Mouse (Mus musculus): Measurements from ENCODE around the gene Lrrc57. TPM values are rescaled to one million over a fixed set of nuclear protein-coding genes. Genes with fewer than 3 reads are reported as not detected.

Gene Lrrc57
- polyA plus RNA-seq, 2 experiments: 18.4 to 19.4 TPM

- Histone ChIP-seq H3K27me3 (ENCODE audit: control insufficient read depth, insufficient read depth, low read length) (no peaks in the 10 kb centered on the region), H3K27ac (replicated peaks; ENCODE audit: low read depth, low read length) (no peak overlapping the region), H3K36me3 (ENCODE audit: control insufficient read depth, insufficient read depth, low read length) (peaks cover 73% of the 10 kb centered on the region), H3K4me2 (replicated peaks; ENCODE audit: low read depth, low read length, severe bottlenecking) (no peak overlapping the region), H3K9ac (ENCODE audit: low read depth, low read length, severe bottlenecking) (no peak overlapping the region), H3K4me1 (ENCODE audit: control insufficient read depth, insufficient read depth, low read length) (no peaks in the 10 kb centered on the region), H3K4me3 (replicated peaks; ENCODE audit: low read length) (no peak overlapping the region), H3K9me3 (ENCODE audit: control insufficient read depth, low read length) (no peaks in the 10 kb centered on the region)
- no peak for DNase-seq (ENCODE audit: low spot score)
- 93% methylated on average over 4 of the region's 4 CpGs for WGBS
- TF ChIP-seq POLR2A (IDR thresholded peaks at IDR 0.05; ENCODE audit: borderline replicate concordance, extremely low read depth, insufficient read depth, insufficient read length): no peak
- no peak for ATAC-seq (ENCODE audit: low FRiP score, low read depth)
These were observed 9.8 kb downstream of the Lrrc57 start for GRCm38 (mm10) chr2:120599506-120599905.

GRCm38 (mm10) chr2:120597734-120598133, 11.6 kb downstream of the Lrrc57 start:
- no peak overlapping the region for H3K27ac ChIP-seq (replicated peaks; ENCODE audit: low read depth, low read length)
- no peak overlapping the region for H3K4me2 ChIP-seq (replicated peaks; ENCODE audit: low read depth, low read length, severe bottlenecking)
- no peak overlapping the region for H3K4me3 ChIP-seq (replicated peaks; ENCODE audit: low read length)
- no peaks in the 10 kb centered on the region for H3K4me1 ChIP-seq (ENCODE audit: control insufficient read depth, insufficient read depth, low read length)
- peaks cover 78% of the 10 kb centered on the region for H3K36me3 ChIP-seq (ENCODE audit: control insufficient read depth, insufficient read depth, low read length)
- TF ChIP-seq POLR2A (IDR thresholded peaks at IDR 0.05; ENCODE audit: borderline replicate concordance, extremely low read depth, insufficient read depth, insufficient read length): no peak
- H3K9me3 ChIP-seq (ENCODE audit: control insufficient read depth, low read length): no peaks in the 10 kb centered on the region
- no peaks in the 10 kb centered on the region for H3K27me3 ChIP-seq (ENCODE audit: control insufficient read depth, insufficient read depth, low read length)
- H3K9ac ChIP-seq (ENCODE audit: low read depth, low read length, severe bottlenecking): no peak overlapping the region
- 90% methylated on average over 2 of the region's 2 CpGs for WGBS
- DNase-seq (ENCODE audit: low spot score): no peak
- ATAC-seq (ENCODE audit: low FRiP score, low read depth): no peak

GRCm38 (mm10) chr2:120592227-120592626, 17.1 kb downstream of the Lrrc57 start:
- Histone ChIP-seq H3K4me1 (ENCODE audit: control insufficient read depth, insufficient read depth, low read length) (no peaks in the 10 kb centered on the region), H3K9me3 (ENCODE audit: control insufficient read depth, low read length) (no peaks in the 10 kb centered on the region), H3K36me3 (ENCODE audit: control insufficient read depth, insufficient read depth, low read length) (peaks cover 72% of the 10 kb centered on the region), H3K27me3 (ENCODE audit: control insufficient read depth, insufficient read depth, low read length) (no peaks in the 10 kb centered on the region), H3K4me3 (replicated peaks; ENCODE audit: low read length) (no peak overlapping the region), H3K27ac (replicated peaks; ENCODE audit: low read depth, low read length) (no peak overlapping the region), H3K4me2 (replicated peaks; ENCODE audit: low read depth, low read length, severe bottlenecking) (no peak overlapping the region), H3K9ac (ENCODE audit: low read depth, low read length, severe bottlenecking) (no peak overlapping the region)
- TF ChIP-seq POLR2A (IDR thresholded peaks at IDR 0.05; ENCODE audit: borderline replicate concordance, extremely low read depth, insufficient read depth, insufficient read length): no peak
- DNase-seq (ENCODE audit: low spot score): no peak
- 95% methylated on average over 1 of the region's 1 CpGs for WGBS
- no peak for ATAC-seq (ENCODE audit: low FRiP score, low read depth)

GRCm38 (mm10) chr2:120589759-120590158, 19.6 kb downstream of the Lrrc57 start:
- H3K4me2 ChIP-seq (replicated peaks; ENCODE audit: low read depth, low read length, severe bottlenecking): no peak overlapping the region
- peaks cover 67% of the 10 kb centered on the region for H3K36me3 ChIP-seq (ENCODE audit: control insufficient read depth, insufficient read depth, low read length)
- H3K4me3 ChIP-seq (replicated peaks; ENCODE audit: low read length): no peak overlapping the region

GRCm38 (mm10) chr2:120578286-120578685, 31.0 kb downstream of the Lrrc57 start:
- H3K9ac ChIP-seq (ENCODE audit: low read depth, low read length, severe bottlenecking): no peak overlapping the region
- H3K4me2 ChIP-seq (replicated peaks; ENCODE audit: low read depth, low read length, severe bottlenecking): no peak overlapping the region
- H3K27me3 ChIP-seq (ENCODE audit: control insufficient read depth, insufficient read depth, low read length): no peaks in the 10 kb centered on the region
- no peak for TF ChIP-seq POLR2A (IDR thresholded peaks at IDR 0.05; ENCODE audit: borderline replicate concordance, extremely low read depth, insufficient read depth, insufficient read length)
- H3K36me3 ChIP-seq (ENCODE audit: control insufficient read depth, insufficient read depth, low read length): 0 out of 2 replicates have a peak, but pooled peaks cover 6% of the 10 kb centered on the region
- peaks cover 17% of the 10 kb centered on the region for H3K4me1 ChIP-seq (ENCODE audit: control insufficient read depth, insufficient read depth, low read length)
- WGBS: 84% methylated on average over 5 of the region's 5 CpGs
- no peak overlapping the region for H3K4me3 ChIP-seq (replicated peaks; ENCODE audit: low read length)
- ATAC-seq (ENCODE audit: low FRiP score, low read depth) (no peak), DNase-seq (ENCODE audit: low spot score) (no peak)
- no peak overlapping the region for H3K27ac ChIP-seq (replicated peaks; ENCODE audit: low read depth, low read length)
- no peaks in the 10 kb centered on the region for H3K9me3 ChIP-seq (ENCODE audit: control insufficient read depth, low read length)

More at GRCm38 (mm10) chr2:120589759-120590158, 19.6 kb downstream of the Lrrc57 start:
- H3K4me1 ChIP-seq (ENCODE audit: control insufficient read depth, insufficient read depth, low read length): no peaks in the 10 kb centered on the region
- no peak for DNase-seq (ENCODE audit: low spot score)
- TF ChIP-seq POLR2A (IDR thresholded peaks at IDR 0.05; ENCODE audit: borderline replicate concordance, extremely low read depth, insufficient read depth, insufficient read length): no peak
- no peak for ATAC-seq (ENCODE audit: low FRiP score, low read depth)
- H3K27me3 ChIP-seq (ENCODE audit: control insufficient read depth, insufficient read depth, low read length): no peaks in the 10 kb centered on the region
- no peak overlapping the region for H3K9ac ChIP-seq (ENCODE audit: low read depth, low read length, severe bottlenecking)
- no peak overlapping the region for H3K27ac ChIP-seq (replicated peaks; ENCODE audit: low read depth, low read length)
- 85% methylated on average over 5 of the region's 5 CpGs for WGBS
- H3K9me3 ChIP-seq (ENCODE audit: control insufficient read depth, low read length): no peaks in the 10 kb centered on the region

- no peak for TF ChIP-seq POLR2A (IDR thresholded peaks at IDR 0.05; ENCODE audit: borderline replicate concordance, extremely low read depth, insufficient read depth, insufficient read length)
- Histone ChIP-seq H3K27ac (replicated peaks; ENCODE audit: low read depth, low read length) (no peak overlapping the region), H3K4me3 (replicated peaks; ENCODE audit: low read length) (no peak overlapping the region), H3K27me3 (ENCODE audit: control insufficient read depth, insufficient read depth, low read length) (no peaks in the 10 kb centered on the region), H3K4me2 (replicated peaks; ENCODE audit: low read depth, low read length, severe bottlenecking) (no peak overlapping the region), H3K36me3 (ENCODE audit: control insufficient read depth, insufficient read depth, low read length) (0 out of 2 replicates have a peak, but pooled peaks cover 4% of the 10 kb centered on the region), H3K9me3 (ENCODE audit: control insufficient read depth, low read length) (no peaks in the 10 kb centered on the region), H3K9ac (ENCODE audit: low read depth, low read length, severe bottlenecking) (no peak overlapping the region), H3K4me1 (ENCODE audit: control insufficient read depth, insufficient read depth, low read length) (peaks cover 17% of the 10 kb centered on the region)
- no peak for DNase-seq (ENCODE audit: low spot score)
- ATAC-seq (ENCODE audit: low FRiP score, low read depth): no peak
- 65% methylated on average over 4 of the region's 4 CpGs for WGBS
These were observed 31.5 kb downstream of the Lrrc57 start for GRCm38 (mm10) chr2:120577799-120578198.

Data from limb, embryonic 14.5 days (tissue).